Mouse (Mus musculus) lung, postnatal 10 days (tissue): ENCODE measurements around the gene Slc16a8.
"Not testable (repeated sequence)": the region's sequence is repeated elsewhere in the genome, so short reads cannot be mapped to it uniquely, and the experiment has no call there.

Source experiments
- DNase-seq: peaks from one replicate; pipeline ENCODE4 v3.0.0; 2021

The Slc16a8 gene

DNA sequence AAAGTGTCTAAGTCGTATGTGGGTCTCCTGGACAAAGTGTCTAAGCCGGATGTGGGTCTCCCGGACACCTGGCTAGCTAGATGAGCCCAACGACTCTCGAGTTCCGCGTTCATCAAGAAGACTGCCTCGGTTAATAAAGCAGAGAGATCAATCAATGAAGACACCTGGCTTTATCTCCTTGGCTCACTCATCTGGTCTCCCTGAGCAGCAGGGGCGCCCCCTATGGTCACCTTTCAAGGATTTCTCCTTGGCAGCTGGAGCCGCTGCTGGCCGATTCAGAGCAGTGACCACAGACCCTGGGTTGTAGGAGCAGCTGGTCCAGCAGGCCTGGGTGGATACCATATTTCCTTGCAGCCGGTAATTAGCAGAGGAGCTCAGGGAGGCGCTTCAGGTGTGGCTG lies 7.8 kb upstream of the Slc16a8 start:
- DNase-seq, result no peak

DNA sequence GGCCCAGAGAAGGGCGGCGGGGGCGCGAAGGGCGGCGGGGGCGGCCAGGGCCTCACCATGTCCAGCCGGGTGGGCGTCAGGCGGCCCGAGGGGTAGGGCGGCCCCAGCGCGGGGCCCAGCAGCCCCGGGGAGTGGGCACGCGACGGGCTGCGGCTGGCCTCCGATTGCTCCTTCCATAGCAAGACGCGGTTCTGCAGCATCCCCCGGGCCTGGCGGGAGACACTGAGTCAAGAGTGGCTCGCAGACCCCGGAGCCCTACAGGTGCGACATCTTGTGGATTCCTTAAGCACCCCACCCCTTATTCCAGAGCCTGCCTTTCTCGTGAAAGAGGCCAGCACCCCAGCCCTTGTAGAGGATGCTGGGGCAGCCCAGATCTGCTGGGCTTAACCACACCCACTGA lies 7.2 kb upstream of the Slc16a8 start:
- DNase-seq, result no peak

DNA sequence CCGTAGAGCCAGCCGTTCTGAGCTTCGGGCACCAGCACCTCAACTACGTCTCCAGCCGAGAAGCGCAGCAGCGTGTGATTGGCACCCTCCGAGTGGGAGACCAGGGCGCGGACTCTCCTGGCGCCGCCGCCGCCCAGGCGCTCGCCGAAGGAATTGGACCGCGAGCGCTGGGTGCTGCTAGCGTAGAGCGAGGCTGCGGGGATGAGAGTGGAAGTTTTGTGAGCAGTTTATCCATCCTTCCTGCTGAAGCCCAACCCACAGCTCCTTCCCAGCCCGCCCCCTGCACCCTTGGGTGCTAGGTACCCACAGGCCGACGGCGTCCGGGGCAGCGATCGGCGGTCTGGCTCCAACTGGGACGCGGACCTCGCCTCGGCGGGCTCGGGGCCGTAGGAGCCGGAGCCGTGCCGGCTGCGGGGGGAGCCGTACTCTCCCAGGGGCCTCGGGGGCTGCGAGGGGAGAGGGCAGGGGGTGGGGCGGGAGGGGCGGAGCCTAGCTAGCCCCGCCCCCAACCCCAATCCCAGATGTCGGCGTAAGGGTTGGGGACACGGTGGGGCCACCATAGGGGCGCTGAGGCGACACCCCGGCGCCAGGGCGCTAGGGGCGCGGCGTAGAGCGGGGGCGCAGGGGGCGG lies 6.6 kb upstream of the Slc16a8 start:
- peak; percentile 61 for DNase-seq

DNA sequence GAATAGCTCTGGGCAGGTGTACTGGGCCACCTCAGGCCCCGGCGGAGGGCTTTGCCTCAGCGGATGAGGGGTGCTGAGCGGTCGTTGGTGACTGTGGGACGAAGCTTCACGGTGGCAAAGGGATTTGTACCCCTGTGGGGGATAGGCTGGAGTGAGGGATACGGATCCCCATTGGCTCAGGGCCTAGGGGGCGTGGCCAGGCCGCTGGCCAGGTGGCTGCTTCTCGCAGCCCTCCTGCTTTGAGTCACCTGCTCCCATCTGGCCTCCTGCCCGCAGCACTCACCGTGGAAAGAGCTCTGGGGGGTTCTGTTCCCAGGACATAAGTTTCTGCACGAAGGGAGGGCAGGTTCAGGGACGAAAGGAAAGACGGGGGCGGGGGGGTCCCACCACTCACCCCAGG lies 4.0 kb upstream of the Slc16a8 start:
- peak; percentile 24 for DNase-seq

DNA sequence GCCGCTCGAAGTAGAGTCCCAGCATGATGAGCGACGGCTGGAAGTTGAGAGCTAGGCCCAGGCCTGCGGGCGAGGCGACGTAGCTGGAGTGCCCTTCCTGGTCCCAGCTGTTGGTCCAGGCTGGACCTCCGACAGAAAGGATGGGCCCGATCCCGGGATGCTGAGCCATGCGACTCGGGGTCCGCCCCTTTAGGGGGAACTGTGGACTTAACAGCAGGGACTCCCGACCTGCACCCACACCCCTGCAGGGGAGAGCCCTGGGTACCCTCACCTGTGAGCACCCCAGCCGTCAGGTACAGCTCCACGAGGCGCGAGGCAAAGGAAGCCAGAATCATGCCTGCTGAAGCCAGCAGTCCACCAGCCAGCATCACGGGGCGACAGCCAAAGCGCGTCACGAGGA lies 2.0 kb downstream of the Slc16a8 start:
- no peak for DNase-seq

DNA sequence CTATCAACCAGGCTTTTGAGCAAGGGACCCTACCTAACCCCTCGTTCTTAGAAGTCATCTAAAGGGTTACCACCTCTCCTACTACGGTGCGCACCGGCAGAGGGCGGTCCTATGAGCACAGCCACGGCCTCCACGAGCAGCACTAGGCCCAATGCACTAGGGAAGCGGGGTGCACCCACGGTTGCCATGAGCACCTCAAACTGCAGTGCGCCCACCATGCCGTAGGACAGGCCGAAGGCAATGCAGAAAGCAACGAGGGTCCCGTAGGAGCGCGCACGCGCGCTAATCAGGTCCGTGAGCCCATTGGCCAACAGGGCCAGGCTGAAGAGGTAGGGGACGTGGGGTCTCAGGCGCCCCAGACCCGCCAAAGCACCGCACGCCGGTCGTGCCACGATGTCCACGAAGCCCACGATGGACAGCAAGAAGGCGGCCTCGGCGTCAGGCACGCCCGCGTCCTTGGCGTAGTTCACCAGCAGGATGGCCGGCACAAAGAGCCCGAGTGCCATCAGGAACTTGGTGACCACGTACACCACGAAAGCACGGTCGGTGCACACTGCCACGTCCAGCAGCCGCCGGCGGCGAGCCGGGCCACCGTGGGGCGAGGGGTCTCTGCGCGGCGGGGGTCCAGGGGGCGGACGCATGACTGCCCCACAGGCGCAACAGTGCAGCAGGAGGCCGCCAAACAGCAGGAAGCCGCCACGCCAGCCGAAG lies 2.6 kb downstream of the Slc16a8 start:
- DNase-seq, result no peak

DNA sequence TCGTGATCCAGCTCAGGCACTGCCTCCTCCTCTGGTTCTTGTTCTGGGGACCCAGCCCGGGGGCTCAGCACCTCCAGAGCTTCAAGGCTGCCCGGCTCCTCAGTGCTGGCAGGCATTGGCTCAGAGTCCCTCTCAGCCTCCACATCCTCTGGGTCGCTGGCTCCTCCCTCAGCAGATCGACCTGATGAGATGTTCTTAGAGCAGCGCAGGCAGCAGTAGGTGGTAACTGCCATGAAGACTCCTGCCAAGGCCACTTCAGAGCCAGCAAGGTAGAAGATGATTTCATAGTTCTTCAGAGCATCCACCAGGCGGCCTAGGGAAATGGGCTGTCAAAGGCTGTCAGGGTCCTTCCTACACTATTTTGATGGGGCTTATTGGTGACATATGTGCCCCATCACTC lies 3.4 kb downstream of the Slc16a8 start:
- DNase-seq, result no peak

DNA sequence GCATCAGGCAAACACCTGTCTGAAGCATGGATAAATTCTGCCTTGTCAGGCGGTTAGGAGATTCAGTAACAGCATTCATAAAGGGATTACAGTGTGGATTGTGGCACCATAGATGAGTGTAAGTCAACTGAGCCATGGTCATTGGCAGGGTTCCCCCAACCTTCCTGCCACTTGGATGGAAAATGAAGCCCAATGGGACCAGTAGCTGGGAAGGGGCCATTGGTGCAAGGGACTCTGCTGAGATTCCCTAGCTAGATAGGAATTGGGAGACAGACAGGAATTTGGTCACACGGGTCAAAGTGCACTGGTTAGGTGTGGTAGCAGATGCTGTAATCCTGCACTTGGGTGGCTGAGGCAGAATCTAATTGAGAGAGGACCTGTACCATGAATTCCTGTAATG lies 4.3 kb downstream of the Slc16a8 start:
- no peak for DNase-seq

DNA sequence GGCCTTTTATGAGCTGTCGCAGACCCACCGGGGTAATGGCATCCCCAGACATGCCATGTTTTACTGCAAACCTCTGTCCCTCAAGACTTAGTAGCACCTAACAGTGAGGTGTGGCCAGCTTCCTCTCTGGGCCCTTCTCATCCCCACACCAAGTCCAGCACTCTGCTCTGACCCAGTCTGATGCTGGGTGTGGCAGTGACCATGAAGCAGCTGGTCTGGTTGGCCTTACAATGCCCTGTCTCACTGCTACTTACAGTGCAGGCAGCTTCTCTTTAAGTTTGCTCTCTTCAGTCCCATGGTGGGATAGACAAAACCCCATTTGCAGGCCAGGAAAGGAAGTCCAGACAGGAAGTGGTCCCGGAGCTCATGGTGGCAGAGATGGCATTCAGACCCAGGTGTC lies 9.2 kb downstream of the Slc16a8 start:
- DNase-seq, result no peak

DNA sequence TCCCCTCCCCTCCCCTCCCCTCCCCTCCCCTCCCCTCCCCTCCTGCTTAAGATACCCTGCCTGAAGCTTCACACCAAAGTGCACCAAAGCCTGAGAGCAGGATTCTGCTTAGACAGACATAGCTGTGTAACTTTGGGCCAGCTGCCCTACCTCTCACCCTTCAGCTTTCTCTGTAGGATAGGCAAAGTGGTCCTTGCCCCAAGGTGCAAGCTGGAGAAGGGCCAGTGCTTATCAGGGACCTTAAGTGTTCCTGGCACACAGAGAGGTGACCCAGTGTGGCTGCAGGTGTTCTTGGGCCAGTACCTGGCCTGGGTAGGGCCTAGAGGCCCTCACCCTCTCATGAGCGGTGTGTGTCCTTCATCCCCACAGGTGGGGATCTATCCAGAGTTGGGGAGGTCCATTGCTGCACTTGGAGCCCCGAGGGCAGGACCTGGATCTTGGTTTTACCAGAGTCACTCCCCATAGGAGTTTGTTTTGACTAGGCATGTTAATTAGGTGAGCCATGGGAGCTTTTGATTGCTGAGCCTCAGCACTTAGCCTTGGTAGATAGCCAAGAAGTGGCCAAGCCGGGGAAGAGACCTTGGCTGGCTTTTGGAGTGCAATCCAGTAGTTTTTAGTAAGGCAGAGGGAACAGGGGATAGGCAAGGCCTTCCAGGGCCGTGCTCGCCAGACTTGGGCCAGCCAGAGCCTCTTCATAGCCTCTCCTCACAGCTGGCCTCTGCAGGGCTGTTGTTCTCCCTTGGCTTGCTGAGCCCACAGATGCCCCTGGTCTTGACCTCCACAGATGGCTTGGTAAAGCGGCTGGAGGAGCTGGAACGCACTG lies 10.3 kb downstream of the Slc16a8 start:
- DNase-seq, result no peak

DNA sequence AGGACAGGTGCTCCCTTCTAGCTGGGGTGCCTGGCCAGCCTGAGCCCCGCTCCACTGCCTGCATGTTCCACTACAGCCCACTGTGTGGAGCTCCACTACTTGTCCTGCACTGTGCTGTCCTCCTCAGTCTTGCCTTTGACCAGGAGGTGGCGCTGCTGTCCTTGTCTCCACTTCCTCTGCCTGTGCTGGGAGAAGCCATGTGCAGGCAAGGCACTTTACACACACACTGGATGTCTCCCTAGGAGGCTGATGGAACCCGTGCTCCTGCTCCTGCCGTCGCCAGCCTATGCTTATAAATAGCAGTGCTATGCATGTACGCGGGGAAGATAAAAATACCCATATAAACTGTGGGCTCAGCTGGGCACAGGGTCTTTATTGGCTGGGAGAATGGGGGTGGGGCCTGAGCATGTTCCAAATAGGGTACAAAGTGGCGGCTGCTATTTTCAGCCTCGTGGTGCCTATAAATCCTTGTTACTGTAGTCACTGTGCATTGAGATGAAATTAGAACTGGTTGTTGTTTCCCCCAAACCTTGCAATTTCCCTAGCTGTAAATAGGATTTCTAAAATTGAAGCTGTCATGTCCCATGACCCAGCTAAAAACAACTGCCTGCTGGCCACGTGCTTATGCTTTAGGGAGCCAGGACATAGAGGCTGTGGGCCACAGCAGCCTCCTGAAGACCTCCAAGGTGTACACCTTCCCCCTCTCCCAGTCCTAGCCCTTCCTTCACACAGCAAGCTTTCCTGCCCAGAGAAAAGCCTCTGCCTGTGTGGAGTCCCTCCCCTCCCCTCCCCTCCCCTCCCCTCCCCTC lies 11.1 kb downstream of the Slc16a8 start:
- peak; percentile 97 for DNase-seq

DNA sequence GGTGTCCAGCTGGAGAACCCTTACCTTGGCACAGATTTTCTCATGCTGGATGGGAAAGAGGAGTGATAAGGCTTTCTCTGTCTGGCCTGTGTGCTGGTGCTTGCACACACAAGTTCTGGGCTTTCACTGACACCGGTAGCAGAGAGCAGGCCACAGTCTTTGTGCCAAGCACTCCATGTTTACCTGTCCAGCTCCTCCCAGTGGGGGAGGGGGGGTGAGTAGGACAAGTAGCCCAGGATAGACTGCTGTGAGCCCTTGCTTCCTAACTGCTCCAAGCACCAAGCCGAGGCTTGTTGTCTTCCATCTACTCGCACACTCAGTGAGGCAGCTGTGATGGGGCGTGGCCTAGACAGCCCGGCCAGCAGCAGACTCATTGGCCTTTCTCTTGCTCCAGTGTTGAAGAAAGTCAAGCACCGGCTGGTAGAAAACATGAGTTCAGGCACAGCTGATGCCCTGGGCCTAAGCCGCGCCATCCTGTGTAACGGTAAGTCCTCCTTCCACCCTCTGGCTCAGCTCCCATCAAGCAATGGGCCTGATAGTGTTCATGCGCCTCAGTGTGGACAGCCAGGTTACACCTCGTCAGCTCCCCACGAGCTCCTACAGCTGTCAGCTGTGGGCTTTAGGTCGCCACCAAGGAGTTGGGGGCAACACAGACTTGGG lies 11.9 kb downstream of the Slc16a8 start:
- DNase-seq, result no peak

DNA sequence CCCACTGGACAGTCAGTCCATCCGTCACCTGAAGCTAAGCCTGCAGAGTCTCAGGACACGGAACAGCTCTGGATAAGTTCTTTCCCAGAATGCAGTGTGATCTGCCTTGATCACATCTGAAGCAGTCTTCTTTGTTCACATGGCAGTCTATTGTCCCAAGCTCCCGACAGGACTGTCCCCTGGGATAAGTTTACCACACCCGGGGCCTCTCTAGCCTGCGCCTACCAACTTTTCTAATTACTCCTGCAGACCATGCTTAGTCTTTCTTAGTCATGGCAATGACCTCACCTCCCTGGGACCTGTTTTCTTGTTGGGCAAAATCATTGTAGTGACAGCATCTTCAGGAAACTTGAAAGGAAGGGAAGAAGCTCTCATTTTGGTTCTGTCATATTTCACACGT lies 16.5 kb downstream of the Slc16a8 start:
- DNase-seq, result no peak

DNA sequence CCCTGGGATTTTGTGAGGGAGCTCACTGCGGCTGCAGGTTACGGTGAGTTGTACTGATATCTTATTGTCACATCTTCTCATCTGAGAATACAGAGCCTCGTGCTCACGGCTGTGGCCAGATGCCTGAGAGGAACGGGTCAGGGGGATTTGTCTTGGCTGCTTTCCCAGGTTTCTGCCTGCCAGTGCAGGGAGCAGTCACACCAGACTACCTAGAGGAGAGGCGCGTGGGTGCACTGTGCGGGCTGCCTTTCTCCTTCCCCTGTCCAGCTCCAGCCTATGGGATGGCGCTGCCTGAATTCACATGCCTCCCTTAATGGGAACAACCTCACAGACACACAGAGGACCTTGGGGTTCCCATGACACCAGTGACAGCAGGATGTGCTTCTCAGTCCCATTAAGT lies 19.3 kb downstream of the Slc16a8 start:
- no peak for DNase-seq

DNA sequence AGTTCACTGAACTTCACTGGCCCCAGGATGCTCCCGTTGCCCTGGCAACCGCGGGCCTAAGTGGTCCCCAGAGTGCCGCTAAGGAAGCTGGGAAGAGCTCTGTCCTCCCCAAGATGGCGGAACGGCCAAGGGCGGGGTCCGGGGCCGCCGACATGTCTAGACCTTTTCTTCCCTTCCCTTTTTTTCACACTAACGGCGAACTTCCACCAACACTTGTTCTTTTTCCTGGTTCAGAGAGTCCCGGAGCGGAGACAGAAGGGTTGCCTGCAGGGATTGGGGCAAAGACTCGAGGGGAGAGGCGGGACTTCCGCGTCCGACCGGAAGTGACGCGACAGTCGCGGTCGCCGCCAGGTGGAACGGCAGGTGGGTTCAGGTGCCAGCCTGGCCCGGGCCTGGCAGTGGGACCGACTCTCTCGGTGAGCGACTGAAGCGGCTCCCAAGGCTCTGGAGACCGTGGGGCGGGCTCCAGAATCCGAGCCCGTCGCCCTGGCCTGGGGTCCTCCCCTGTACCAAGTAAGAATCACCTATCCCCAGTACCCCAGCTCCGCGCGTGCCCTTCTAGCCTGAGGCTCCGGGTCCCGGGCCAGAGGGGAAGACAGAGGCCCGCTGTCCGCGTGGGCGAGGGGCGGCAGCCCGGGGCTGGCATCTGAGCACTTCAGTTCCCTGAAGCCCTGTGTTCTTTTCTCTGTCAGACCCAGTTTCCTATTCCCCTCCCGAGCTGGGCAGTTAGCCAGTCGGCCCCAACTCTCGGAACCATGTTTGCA lies 25.3 kb downstream of the Slc16a8 start, which contains the start of the genes Pick1 and Gm49486:
TSS of gene Pick1 (plus strand) at position 116 of the 764 bp plus-strand sequence.
TSS of gene Gm49486 (plus strand) at position 334 of the 764 bp plus-strand sequence.
- DNase-seq, result peak; percentile 92

DNA sequence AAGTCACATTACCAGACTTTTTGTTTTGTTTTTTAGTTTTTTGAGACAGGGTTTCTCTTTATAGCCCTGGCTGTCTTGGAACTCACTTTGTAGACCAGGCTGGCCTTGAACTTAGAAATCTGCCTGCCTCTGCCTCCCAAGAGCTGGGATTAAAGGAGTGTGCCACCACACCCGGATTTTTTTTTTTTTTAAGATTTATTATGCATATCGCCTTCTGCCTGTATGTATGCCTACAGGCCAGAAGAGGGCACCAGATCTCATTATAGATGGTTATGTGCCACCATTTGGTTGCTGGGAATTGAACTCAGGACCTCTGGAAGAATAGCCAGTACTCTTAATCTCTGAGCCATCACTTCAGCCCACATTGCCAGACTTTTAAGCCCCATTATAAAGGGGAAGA lies 28.8 kb downstream of the Slc16a8 start:
- DNase-seq, result not testable (repeated sequence)

DNA sequence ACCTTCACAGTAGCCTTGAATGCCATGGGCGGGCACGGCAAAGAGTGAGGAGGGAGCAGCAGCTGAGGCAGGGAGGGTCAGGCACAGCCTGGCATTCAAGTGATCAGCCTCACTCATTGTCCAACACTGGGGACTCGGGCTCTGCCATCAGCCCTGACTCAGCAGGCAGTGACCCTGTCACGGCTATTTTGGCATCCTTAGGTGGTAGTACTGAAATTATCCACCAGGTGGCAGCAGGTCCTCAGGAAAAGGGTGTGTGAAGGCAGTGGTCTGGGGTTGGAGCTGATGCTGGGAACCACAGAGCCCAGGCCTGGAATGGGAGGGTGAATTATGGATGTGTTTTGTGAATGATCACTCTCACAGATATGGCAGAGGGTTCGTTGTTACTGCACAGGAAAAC lies 29.9 kb downstream of the Slc16a8 start:
- peak; percentile 94 for DNase-seq

DNA sequence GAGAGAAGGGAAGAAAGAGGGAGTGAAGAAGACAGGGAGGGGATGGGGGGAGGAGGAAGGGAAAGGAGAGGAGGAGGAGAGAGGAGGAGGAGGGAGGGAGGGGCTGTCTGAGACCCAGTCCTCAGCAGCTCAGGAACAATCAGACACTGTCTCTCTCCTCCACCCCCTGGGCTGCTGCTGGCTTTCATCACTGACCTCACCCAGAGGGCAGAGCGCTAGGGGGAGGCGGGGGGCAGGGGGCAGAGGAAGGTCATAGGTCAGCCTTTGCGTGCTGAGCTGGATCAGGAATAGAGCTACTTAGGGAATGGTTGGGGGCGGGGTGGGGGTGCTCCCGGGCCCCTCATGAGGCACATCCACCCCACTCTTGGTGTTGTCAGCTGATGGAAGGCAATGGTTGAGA lies 30.9 kb downstream of the Slc16a8 start:
- DNase-seq, result no peak

DNA sequence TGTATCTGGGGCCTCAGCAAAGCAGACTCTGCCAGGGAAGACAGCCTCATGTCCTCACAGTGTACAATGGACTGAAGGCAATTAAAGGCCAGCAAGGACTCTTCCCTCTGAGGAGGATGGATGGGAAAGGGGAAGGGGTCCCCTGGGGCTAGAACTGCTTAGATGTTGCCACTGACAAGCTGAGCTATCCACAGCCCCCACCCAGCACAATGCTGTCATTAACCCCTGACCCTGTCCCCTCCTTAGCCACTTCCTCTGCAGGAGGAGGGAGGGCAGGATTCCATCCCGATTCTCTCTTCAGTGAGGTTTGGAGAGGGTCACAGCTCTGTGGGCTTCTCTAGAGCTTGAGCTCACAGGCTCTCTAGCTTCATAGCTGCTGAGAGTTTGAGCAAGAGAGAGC lies 35.0 kb downstream of the Slc16a8 start:
- no peak for DNase-seq

DNA sequence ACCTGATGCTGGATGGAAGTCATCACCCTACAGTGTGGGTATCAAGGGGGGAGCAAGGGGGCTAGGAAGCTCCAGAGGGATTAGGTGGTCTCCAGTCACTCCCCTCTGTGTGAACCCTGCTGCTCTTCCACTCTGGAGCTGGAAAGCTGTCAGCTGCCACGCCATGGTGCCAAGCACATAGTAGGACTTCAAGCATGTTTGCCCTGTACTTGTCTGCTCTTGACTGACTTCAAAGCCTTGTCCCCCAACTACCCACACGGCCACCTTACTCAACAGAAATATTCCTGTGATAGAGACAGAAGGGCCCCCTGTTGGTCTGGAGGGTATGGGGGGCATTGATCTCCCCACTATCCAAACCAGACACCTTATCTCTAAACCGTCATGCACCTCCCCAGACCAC lies 38.4 kb downstream of the Slc16a8 start:
- DNase-seq, result no peak

DNA sequence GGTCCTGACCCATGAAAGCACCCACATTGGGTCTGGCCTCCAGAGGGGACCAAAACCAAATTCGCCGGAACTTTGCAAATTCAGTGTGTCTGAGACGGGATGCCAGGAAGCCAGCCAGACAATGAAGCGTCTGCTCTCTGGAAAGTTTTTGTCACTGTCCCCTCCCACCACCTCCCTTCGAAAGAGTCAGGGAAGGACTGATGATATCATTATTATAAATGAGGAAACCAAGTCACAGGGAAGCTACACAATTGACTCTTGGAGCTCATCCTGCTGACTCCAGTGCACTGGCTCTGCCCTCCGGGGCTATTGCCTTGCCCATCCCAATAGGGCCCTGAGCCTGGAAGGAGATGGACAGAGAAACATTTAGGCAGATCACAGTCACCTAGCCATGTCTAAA lies 41.0 kb downstream of the Slc16a8 start:
- peak; percentile 69 for DNase-seq
